Mouse (Mus musculus): ENCODE results near the gene Golph3. TPM values are rescaled to one million over a fixed set of nuclear protein-coding genes. Genes with fewer than 3 reads are reported as not detected.
"Not testable (repeated sequence)": the region's sequence is repeated elsewhere in the genome, so short reads cannot be mapped to it uniquely, and the experiment has no call there.

Gene Golph3
- total RNA-seq, 2 experiments from 2014 or later: 86.6 to 88.9 TPM

DNA sequence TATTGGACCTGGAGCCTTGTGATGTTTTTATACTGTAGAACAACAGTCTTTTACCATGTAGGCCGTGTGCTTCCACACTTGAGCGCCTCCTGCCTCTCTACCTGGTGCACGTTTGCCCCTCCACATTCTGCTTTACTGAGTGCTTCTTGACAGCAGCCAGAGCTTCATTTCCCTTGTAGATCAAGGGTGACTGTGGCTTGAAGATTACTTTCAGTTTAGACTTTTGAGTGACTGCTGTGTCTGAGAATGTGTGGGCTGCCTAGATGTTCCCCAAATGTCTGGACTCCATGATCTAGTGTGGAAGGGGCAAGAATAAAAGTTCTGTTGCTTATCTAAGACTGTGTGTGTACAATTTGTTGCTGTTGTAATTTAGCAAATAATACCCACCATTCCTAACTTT, 27.7 kb downstream of the Golph3 start:
- DNase-seq (ENCODE audit: extremely low spot score in 1 of 2, low spot score in 2 of 2): no peak
- intact Hi-C loops (cut with DNase I): no loop called here

DNA sequence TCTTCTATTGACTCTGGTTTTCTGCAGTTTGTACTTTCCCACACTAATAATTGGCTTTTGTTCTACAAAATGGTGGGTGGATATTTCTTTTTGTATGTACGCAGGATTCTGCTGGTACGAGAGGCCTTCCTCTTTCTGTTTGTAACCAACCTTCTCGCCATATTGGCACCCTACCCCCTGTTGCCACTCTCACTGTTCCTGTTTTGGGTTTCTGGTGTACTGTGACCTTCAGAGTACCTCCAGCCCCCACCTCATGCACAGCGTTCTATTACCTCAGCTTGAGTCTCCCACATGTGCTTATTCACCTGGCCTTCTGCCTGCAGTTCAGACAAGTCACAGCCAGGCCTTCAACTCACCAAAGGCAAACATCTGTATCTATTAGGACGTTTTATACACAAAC, 28.6 kb downstream of the Golph3 start:
- intact Hi-C loops (cut with DNase I): no loop called here
- DNase-seq (ENCODE audit: extremely low spot score in 1 of 2, low spot score in 2 of 2): no peak

DNA sequence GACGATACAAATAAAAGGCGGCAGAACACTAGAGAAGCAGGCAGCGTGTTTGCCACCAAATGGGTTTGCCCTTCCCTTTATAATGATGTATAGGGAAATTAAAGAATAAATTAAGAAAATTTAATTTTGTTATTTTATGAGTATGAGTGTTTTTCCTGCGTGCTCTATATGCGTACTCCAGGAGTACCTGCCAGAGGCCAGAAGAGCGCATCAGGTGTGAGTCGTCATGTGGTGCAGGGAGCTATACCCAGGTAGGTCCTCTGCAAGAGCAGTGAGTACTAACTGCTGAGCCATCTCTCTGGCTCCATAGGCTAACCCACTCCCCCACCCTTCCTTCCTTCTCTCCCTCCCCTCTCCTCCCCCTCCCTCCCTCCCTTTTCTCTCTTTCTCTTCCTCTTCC, 30.2 kb downstream of the Golph3 start:
- DNase-seq (ENCODE audit: extremely low spot score in 1 of 2, low spot score in 2 of 2): no peak
- intact Hi-C loops (cut with DNase I): no loop called here

- no peak for DNase-seq (ENCODE audit: extremely low spot score in 1 of 2, low spot score in 2 of 2)
Measured at GRCm38 (mm10) chr15:12354281-12354810, 33.1 kb downstream of the Golph3 start.

GRCm38 (mm10) chr15:12355261-12355660, 34.0 kb downstream of the Golph3 start:
- intact Hi-C loops (cut with DNase I): no loop called here
- DNase-seq (ENCODE audit: extremely low spot score in 1 of 2, low spot score in 2 of 2): no peak

More at GRCm38 (mm10) chr15:12354281-12354810, 33.1 kb downstream of the Golph3 start:
- intact Hi-C loops (cut with DNase I): no loop called here

- intact Hi-C loops (cut with DNase I): no loop called here
- no peak for DNase-seq (ENCODE audit: extremely low spot score in 1 of 2, low spot score in 2 of 2)
Measured at GRCm38 (mm10) chr15:12355907-12356306, 34.7 kb downstream of the Golph3 start.

DNA sequence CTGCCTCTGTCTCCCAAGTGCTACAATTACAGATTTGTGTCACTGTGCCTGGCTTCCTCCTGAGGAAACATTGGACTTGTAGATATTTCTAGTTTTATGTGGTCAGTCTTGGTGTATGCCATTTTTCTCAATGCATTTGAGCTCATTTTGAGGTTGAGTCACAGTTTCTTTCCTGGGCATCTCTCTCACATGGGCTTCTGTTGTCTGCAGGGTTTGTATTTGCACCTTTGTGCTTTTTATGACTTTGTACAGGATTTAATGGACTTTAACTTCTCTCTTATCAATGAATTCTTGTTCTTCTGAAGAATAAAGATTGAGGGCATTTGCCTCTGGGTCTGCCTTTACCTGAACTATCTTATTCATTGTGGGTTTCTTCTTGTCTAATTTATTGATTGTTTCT, 36.2 kb downstream of the Golph3 start:
- intact Hi-C loops (cut with DNase I): no loop called here
- DNase-seq (ENCODE audit: extremely low spot score in 1 of 2, low spot score in 2 of 2): no peak

- DNase-seq (ENCODE audit: extremely low spot score in 1 of 2, low spot score in 2 of 2): no peak
- intact Hi-C loops (cut with DNase I): no loop called here
Measured at GRCm38 (mm10) chr15:12358384-12358783, 37.1 kb downstream of the Golph3 start.

- DNase-seq (ENCODE audit: extremely low spot score in 1 of 2, low spot score in 2 of 2): no peak
- intact Hi-C loops (cut with DNase I): no loop called here
Measured at GRCm38 (mm10) chr15:12360519-12361212, 39.4 kb downstream of the Golph3 start.

DNA sequence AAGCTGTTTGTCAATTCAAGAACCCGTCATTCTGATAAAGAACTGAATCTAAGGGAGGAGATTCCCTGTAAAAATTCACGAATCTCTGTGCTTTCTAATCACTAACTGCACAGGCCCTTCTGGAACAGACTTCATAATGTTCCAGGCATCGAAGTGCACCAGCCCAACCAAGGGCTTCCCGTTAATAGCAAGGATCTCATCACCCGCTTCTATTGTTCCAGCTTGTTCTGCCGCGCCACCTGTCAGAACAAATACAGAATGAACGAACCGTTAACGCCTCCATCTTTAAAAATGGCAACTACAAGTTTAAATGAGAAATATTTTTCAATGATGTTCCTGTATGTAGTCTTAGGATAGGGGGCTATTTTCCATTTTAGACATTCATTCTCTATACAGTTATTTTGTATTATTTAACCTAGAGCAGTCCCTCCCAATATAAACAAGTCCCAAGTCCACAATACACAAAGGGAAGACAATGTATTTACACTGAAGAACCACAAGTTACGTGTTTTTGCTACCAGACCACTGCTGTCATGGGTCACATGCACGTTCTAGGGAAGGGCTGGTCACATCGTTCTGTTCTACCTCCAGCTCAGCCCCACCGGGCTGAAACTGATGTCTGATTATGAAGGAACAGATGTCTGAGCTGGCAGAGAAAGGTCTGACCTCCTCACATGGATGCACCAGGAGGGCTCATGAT, 40.9 kb downstream of the Golph3 start:
- DNase-seq (ENCODE audit: extremely low spot score in 1 of 2, low spot score in 2 of 2): no peak
- intact Hi-C loops (cut with DNase I): no loop called here

DNA sequence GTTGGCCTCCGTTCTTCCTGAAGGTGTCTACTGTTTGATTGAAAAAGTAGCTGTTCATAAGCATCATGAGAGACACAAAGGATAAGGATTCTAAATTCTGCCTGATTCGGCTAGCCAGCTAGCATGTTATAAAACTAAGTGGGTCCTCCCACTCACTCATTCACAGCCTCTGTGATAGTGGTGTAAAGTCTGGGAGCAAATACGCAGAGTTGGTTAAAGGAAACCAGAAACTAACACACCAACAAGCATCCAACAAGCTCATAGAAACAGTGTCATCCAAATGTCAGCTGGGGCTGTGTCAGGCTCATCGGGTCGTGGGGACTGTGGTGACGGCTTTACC, 41.4 kb downstream of the Golph3 start:
- intact Hi-C loops (cut with DNase I): no loop called here
- DNase-seq (ENCODE audit: extremely low spot score in 1 of 2, low spot score in 2 of 2): no peak

GRCm38 (mm10) chr15:12364096-12364495, 42.8 kb downstream of the Golph3 start:
- intact Hi-C loops (cut with DNase I): no loop called here
- DNase-seq (ENCODE audit: extremely low spot score in 1 of 2, low spot score in 2 of 2): no peak

GRCm38 (mm10) chr15:12365416-12366071, 44.3 kb downstream of the Golph3 start:
- intact Hi-C loops (cut with DNase I): no loop called here
- no peak for DNase-seq (ENCODE audit: extremely low spot score in 1 of 2, low spot score in 2 of 2)

- intact Hi-C loops (cut with DNase I): no loop called here
Measured at GRCm38 (mm10) chr15:12366072-12366469, 44.8 kb downstream of the Golph3 start.

GRCm38 (mm10) chr15:12366580-12367305, 45.5 kb downstream of the Golph3 start:
- intact Hi-C loops (cut with DNase I); DNase-seq (ENCODE audit: extremely low spot score in 1 of 2, low spot score in 2 of 2): not testable (repeated sequence)

More at GRCm38 (mm10) chr15:12366072-12366469, 44.8 kb downstream of the Golph3 start:
- peak; percentile 44 to 74 for DNase-seq (ENCODE audit: extremely low spot score in 1 of 2, low spot score in 2 of 2)

- intact Hi-C loops (cut with DNase I): no loop called here
- DNase-seq (ENCODE audit: extremely low spot score in 1 of 2, low spot score in 2 of 2): peak in 1 of 2 experiments; percentile 26
Measured at GRCm38 (mm10) chr15:12367306-12368080, 46.2 kb downstream of the Golph3 start.

DNA sequence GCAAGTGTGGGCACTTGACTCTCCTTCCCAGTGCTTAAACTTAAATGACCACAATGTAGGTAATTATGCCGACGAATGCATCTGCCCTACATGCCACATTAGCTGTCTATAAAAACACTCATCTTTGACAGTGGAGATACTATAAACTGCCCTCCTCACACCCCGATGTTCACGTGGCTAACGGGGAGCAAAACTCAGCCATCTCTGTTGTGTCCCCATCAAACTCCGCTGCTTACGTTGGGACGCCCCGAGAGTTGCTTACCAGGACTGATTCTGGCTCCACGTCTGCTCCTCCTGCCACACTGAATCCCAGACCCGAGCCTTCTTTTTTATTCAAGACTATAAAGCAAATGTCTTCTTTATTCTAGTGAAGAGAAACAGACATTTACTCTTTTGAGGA, 47.1 kb downstream of the Golph3 start:
- intact Hi-C loops (cut with DNase I): no loop called here
- DNase-seq (ENCODE audit: extremely low spot score in 1 of 2, low spot score in 2 of 2): no peak

DNA sequence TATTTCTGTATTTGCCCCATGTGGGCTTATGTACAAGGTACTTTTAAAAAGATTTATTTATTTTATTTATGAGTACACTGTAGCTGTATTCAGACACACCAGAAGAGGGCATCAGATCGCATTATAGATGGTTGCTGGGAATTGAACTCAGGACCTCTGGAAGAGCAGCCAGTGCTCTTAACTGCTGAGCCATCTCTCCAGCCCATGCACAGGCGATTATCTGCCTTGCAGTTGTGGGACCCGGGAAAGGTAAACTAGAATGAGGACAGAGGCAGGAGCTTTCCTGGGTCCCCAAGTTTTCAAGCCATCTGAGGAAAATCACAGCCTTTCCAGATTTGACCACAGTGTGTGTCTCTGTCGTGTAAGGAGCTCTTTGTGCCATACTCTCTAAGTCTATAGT, 47.6 kb downstream of the Golph3 start:
- intact Hi-C loops (cut with DNase I): no loop called here
- DNase-seq (ENCODE audit: extremely low spot score in 1 of 2, low spot score in 2 of 2): no peak
